Mouse (Mus musculus) lung, embryonic 14.5 days (tissue): ENCODE results near the gene Chst12. TPM values are rescaled to one million over a fixed set of nuclear protein-coding genes. Genes with fewer than 3 reads are reported as not detected.

Experiments
- ATAC-seq: fragments of 200-750 bp; cut with Nextera tagmentation; 2 replicates; pipeline ENCODE4 v1.8.0; 2017; ENCODE audit warnings: mild to moderate bottlenecking, moderate TSS enrichment, moderate library complexity; ENCODE audit not compliant: insufficient read depth
- DNase-seq: peaks from one replicate; pipeline ENCODE4 v3.0.0-alpha.2; 2015
- H3K27ac ChIP-seq: fragments of 300-500 bp; sonication (generic); 2 replicates; pipeline ENCODE4 v1.5.1; 2014; ENCODE audit warnings: low read depth, mild to moderate bottlenecking, moderate library complexity
- H3K27me3 ChIP-seq: fragments of 300-500 bp; sonication (generic); 2 replicates; pipeline ENCODE4 v1.6.1; 2014; ENCODE audit warnings: low read length, control low read depth; ENCODE audit not compliant: insufficient read depth
- H3K36me3 ChIP-seq: fragments of 300-500 bp; sonication (generic); 2 replicates; pipeline ENCODE4 v1.6.1; 2014; ENCODE audit warnings: control low read depth; ENCODE audit not compliant: insufficient read depth
- H3K4me1 ChIP-seq: fragments of 300-500 bp; sonication (generic); 2 replicates; pipeline ENCODE4 v1.6.1; 2014; ENCODE audit warnings: antibody characterized with exemption, control low read depth; ENCODE audit not compliant: insufficient read depth
- H3K4me2 ChIP-seq: fragments of 300-500 bp; sonication (generic); 2 replicates; pipeline ENCODE4 v1.6.1; 2014; ENCODE audit warnings: mild to moderate bottlenecking
- H3K4me3 ChIP-seq: fragments of 300-500 bp; sonication (generic); 2 replicates; pipeline ENCODE4 v1.5.1; 2014; ENCODE audit warnings: low read depth, low read length
- H3K9ac ChIP-seq: fragments of 300-500 bp; sonication (generic); 2 replicates; pipeline ENCODE4 v1.6.1; 2014
- H3K9me3 ChIP-seq: fragments of 300-500 bp; sonication (generic); 2 replicates; pipeline ENCODE4 v1.6.1; 2016; ENCODE audit warnings: low read depth, low read length, control low read depth
- CTCF ChIP-seq: IDR thresholded peaks from 2 replicates; pipeline ENCODE4 v1.5.1; 2016; ENCODE audit warnings: antibody characterized with exemption, low read depth
- WGBS: fragments of 180-500 bp; shearing (Covaris S2); extraction: QIAGEN DNeasy Blood & Tissue Kit; methylation state at CpG from one replicate; pipeline ENCODE4 v1.1.7; 2014; 5-methylcytosine and 5-hydroxymethylcytosine counted together
- polyA plus RNA-seq: library from polyadenylated mRNA; unstranded; fragments of >200 nt; fragmentation: Nextera tagmentation; extraction: Ambion mirVana; gene quantifications from 2 replicates; pipeline ENCODE4 v1.2.1, GENCODE M21; 2014

Gene Chst12
- polyA plus RNA-seq, 1 experiment from 2014 or later, result 22.0 TPM

DNA sequence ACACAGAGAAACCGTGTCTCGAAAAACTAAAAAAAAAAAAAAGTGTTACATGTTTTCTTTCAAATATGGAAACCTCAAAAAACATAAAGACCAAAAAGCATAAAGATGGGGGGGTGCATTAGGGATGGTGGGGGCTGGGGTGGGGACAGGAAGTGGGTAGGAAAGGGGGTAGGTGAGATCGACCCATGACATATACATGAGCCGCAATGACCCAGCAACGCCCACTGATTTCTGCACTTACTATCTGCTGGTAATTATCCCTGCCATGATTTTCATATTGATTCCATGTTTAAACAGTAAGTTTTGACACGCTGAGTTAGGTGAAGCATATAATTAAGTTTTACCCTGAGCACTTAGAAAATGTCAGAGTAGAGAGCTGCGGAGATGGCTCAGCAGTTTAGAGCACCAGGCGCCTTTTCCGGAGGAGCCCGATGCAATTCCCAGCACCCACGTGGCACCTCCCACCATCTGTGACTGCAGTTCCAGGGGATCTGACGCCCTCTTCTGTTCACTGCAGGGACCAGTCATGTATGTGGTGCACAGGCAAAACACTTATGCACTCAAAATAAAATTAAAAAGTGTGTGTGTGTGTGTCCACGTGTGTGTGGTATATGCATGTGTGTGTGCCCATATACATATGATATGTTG lies 65.0 kb downstream of the Chst12 start:
- no peak for ATAC-seq

GRCm38 (mm10) chr5:140571201-140571600 lies 65.9 kb downstream of the Chst12 start:
- Histone ChIP-seq H3K9me3 (no peaks in the 10 kb centered on the region), H3K4me1 (peaks cover 9% of the 10 kb centered on the region), H3K4me3 (no peak overlapping the region), H3K27me3 (no peaks in the 10 kb centered on the region), H3K9ac (no peak overlapping the region), H3K4me2 (no peak overlapping the region), H3K36me3 (no peaks in the 10 kb centered on the region), H3K27ac (no peak overlapping the region)
- TF ChIP-seq CTCF, result no peak
- ATAC-seq (no peak), DNase-seq (no peak)
- WGBS, result 62% methylated on average over 4 of the region's 4 CpGs

More for the DNA sequence above, 65.0 kb downstream of the Chst12 start:
- no peaks in the 10 kb centered on the region for H3K9me3 ChIP-seq
- H3K36me3 ChIP-seq, result no peaks in the 10 kb centered on the region
- no peak overlapping the region for H3K9ac ChIP-seq
- no peak for DNase-seq
- no peaks in the 10 kb centered on the region for H3K27me3 ChIP-seq
- no peak overlapping the region for H3K4me2 ChIP-seq
- peaks cover 9% of the 10 kb centered on the region for H3K4me1 ChIP-seq
- no peak overlapping the region for H3K4me3 ChIP-seq
- WGBS, result 86% methylated on average over 13 of the region's 13 CpGs
- TF ChIP-seq CTCF, result no peak
- no peak overlapping the region for H3K27ac ChIP-seq

- H3K9me3 ChIP-seq, result no peaks in the 10 kb centered on the region
- ATAC-seq, result no peak
- TF ChIP-seq CTCF, result no peak
- H3K4me2 ChIP-seq, result no peak overlapping the region
- no peaks in the 10 kb centered on the region for H3K36me3 ChIP-seq
- no peak overlapping the region for H3K4me3 ChIP-seq
- 57% methylated on average over 10 of the region's 10 CpGs for WGBS
- H3K9ac ChIP-seq, result no peak overlapping the region
- no peak overlapping the region for H3K27ac ChIP-seq
- no peaks in the 10 kb centered on the region for H3K27me3 ChIP-seq
- peaks cover 9% of the 10 kb centered on the region for H3K4me1 ChIP-seq
- DNase-seq, result no peak
These were observed 66.3 kb downstream of the Chst12 start for GRCm38 (mm10) chr5:140571673-140572072.

DNA sequence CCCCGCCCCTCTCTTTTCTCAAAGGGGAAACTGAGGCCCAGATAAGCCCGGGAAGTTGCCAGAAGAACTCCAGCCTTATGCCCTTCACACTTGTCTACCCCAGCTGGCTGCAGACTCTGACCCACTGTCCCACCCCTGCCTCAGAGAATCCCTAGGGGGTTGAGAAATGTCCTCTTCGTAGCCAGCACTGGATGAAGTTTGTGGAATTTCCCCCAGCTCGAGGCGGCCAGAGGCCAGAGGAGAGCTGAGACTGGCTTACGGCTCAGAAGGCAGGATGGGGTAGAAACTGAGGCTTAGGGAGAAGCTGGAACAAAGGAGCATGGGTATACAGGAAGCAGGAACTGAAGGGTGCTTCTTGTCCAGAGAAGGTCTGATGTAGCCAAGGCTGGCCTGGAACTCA lies 67.3 kb downstream of the Chst12 start:
- 55% methylated on average over 6 of the region's 6 CpGs for WGBS
- no peak overlapping the region for H3K4me3 ChIP-seq
- H3K36me3 ChIP-seq, result no peaks in the 10 kb centered on the region
- H3K9ac ChIP-seq, result no peak overlapping the region
- ATAC-seq (no peak), DNase-seq (no peak)
- peaks cover 6% of the 10 kb centered on the region for H3K4me1 ChIP-seq
- TF ChIP-seq CTCF, result no peak
- no peak overlapping the region for H3K27ac ChIP-seq
- H3K27me3 ChIP-seq, result no peaks in the 10 kb centered on the region
- H3K4me2 ChIP-seq, result no peak overlapping the region
- no peaks in the 10 kb centered on the region for H3K9me3 ChIP-seq

Other genes starting within 250 kb of the Chst12 start
- gene Mad1l1, start 184.0 kb upstream of the Chst12 start, polyA plus RNA-seq, result 52.6 and 61.6 TPM in 2 replicates
- gene Nudt1, start 183.9 kb upstream of the Chst12 start, polyA plus RNA-seq, result 44.2 and 47.5 TPM in 2 replicates
- gene Mrm2, start 173.7 kb upstream of the Chst12 start, polyA plus RNA-seq, result 18.3 and 19.9 TPM in 2 replicates
- 8.3 and 9.5 TPM in 2 replicates for gene Snx8, start 116.3 kb upstream of the Chst12 start, polyA plus RNA-seq
- 172 and 184 TPM in 2 replicates for gene Eif3b, start 86.2 kb upstream of the Chst12 start, polyA plus RNA-seq
- gene Gm4869, start 59.9 kb upstream of the Chst12 start, polyA plus RNA-seq, result not detected in 2 replicates
- gene Grifin, start 59.5 kb downstream of the Chst12 start, polyA plus RNA-seq, result not detected in 2 replicates
- gene Lfng, start 101.8 kb downstream of the Chst12 start, polyA plus RNA-seq, result 20.5 and 22.0 TPM in 2 replicates
- gene Ttyh3, start 143.5 kb downstream of the Chst12 start, polyA plus RNA-seq, result 56.4 and 61.6 TPM in 2 replicates
- 21.1 and 25.5 TPM in 2 replicates for gene Iqce, start 196.8 kb downstream of the Chst12 start, polyA plus RNA-seq
- 19.8 and 21.2 TPM in 2 replicates for gene Brat1, start 199.5 kb downstream of the Chst12 start, polyA plus RNA-seq
- gene Amz1, start 218.6 kb downstream of the Chst12 start, polyA plus RNA-seq, result 0.99 and 1.1 TPM in 2 replicates